Mouse (Mus musculus) adrenal gland (tissue): ENCODE data around the gene Pfn4.
"Not testable (repeated sequence)": the region's sequence is repeated elsewhere in the genome, so short reads cannot be mapped to it uniquely, and the experiment has no call there.

Experiments used
- intact Hi-C: fragments of 180-260 bp; cut with DNase I; formaldehyde crosslinking; loops from one replicate; pipeline ENCODE4 v1.15.1; 2025

The Pfn4 gene

GRCm38 (mm10) chr12:4784466-4784865 is 15.6 kb downstream of the Pfn4 start:
- intact Hi-C loops = no loop called here

GRCm38 (mm10) chr12:4788128-4788527 is 19.3 kb downstream of the Pfn4 start:
- intact Hi-C loops = not testable (repeated sequence)

GRCm38 (mm10) chr12:4793718-4794117 is 24.9 kb downstream of the Pfn4 start:
- intact Hi-C loops = no loop called here

- intact Hi-C loops = not testable (repeated sequence)
These were observed 28.6 kb downstream of the Pfn4 start for GRCm38 (mm10) chr12:4797471-4797870.

- intact Hi-C loops = no loop called here
These were observed 42.2 kb downstream of the Pfn4 start for GRCm38 (mm10) chr12:4811036-4811435.

- intact Hi-C loops = no loop called here
These were observed 42.9 kb downstream of the Pfn4 start for GRCm38 (mm10) chr12:4811705-4812104.

GRCm38 (mm10) chr12:4813636-4814035 is 44.8 kb downstream of the Pfn4 start:
- intact Hi-C loops = no loop called here

GRCm38 (mm10) chr12:4816680-4817360 is 48.0 kb downstream of the Pfn4 start:
- intact Hi-C loops = no loop called here

- intact Hi-C loops = no loop called here
These were observed 48.7 kb downstream of the Pfn4 start, which contains the start of gene Sf3b6 for GRCm38 (mm10) chr12:4817361-4818101. TSS of gene Sf3b6 (plus strand) at chr12:4817544.

GRCm38 (mm10) chr12:4827256-4827655 is 58.4 kb downstream of the Pfn4 start:
- intact Hi-C loops = no loop called here
